Mouse (Mus musculus) liver, adult 2 months (tissue): ENCODE results near the gene Arhgap32.

Experiments used
- CTCF ChIP-seq: fragments of 200-500 bp; IDR thresholded peaks from 2 replicates; pipeline ENCODE4 v1.5.1; 2011; ENCODE audit warnings: low read depth, low read length, control low read depth
- POLR2A ChIP-seq: fragments of 200-500 bp; IDR thresholded peaks from 2 replicates; pipeline ENCODE4 v1.6.1; 2011; ENCODE audit warnings: low read length, control low read depth; ENCODE audit not compliant: insufficient read depth; ENCODE audit errors: extremely low read depth

- no peak for TF ChIP-seq CTCF
- no peak for TF ChIP-seq POLR2A
These were observed 46.9 kb downstream of the Arhgap32 start for GRCm38 (mm10) chr9:32162792-32163191.
